Comparison of ENCODE assay signal across 14 mouse cellular contexts in the genomic region with DNA sequence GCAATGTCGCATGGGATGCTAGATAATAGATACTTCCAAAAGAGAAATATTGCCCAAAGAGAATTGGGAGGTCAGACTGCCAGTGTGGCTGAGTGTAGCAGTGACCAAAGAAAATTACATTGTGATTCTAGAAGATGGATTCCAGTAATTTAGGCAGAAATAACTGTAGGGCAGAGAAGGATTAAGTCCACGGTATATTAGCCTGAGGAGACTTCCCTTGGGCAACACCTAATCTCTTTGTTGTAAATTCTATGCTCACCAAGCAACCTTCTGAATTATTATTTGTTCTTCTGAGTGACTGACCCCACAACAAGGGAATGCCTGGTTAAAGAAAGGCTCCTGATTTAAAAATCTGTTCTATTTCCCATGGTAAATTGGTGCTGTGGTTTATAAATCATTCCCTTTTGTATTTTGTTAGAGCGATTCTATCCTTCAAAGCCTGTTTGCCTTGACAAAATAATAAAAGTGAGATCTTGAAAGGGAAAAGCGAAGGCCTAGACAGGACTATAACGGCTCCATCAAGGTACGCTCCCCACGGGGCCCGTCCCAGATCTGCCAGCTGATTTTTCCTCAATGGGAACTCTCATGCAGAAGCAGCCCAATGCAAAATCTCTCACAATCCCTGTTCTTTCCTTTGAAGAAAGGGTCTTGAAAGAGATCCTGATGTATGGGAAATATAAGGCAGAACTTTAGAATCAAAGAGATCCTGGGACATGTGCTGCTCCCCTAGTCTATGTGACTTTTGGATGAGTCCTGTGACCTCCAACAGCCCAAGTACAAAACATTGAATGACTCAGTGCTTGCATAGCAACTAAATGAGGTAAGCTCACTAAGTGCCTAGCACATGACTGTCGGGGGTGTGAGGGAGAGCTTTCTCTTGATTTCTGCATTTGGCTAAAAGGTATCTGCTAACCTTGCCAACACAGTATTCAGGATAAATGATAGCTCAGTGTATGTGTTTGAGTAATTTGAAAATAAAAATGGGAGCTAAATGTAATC.
A peak's percentile ranks its signal among the peaks of the same experiment; 100 is the strongest.
DNase-seq lines count a peak whose midpoint lies in the region; ATAC-seq and TF ChIP-seq lines count a peak whose summit lies in the region.
"Had no signal": no experiment of that assay in that cellular context is flagged by ENCODE, and none has a peak within 500 bp of the region (broad histone marks: within the 10 kb centered on the region; RNA-seq: fewer than 3 reads in every experiment).

No protein-coding gene starts in this region.

- H3K9me3 ChIP-seq in forebrain, embryonic 14.5 days (replicated peaks; ENCODE audit: control insufficient read depth, low read length) = no peaks in the 10 kb centered on the region; the same call in 1 of the 2 replicates
- no peaks in the 10 kb centered on the region for H3K9me3 ChIP-seq in forebrain, embryonic 13.5 days (replicated peaks)
- no peaks in the 10 kb centered on the region for H3K9me3 ChIP-seq in intestine, postnatal 0 days (ENCODE audit: control insufficient read depth)
- H3K9me3 ChIP-seq: neural tube, embryonic 13.5 days; stomach, embryonic 15.5 days had no signal

- peaks cover 10% of the 10 kb centered on the region for H3K4me1 ChIP-seq in forebrain, embryonic 14.5 days (ENCODE audit: control insufficient read depth, insufficient read depth, low read length)
- peaks cover 23% of the 10 kb centered on the region for H3K4me1 ChIP-seq in forebrain, embryonic 13.5 days
- H3K4me1 ChIP-seq in lung, adult 2 months (ENCODE audit: control insufficient read depth, insufficient read depth, low read length) = no peaks in the 10 kb centered on the region
- H3K4me1 ChIP-seq in intestine, postnatal 0 days (replicated peaks; ENCODE audit: control insufficient read depth, insufficient read depth, low read length) = no peaks in the 10 kb centered on the region
- H3K4me1 ChIP-seq: stomach, embryonic 15.5 days had no signal

- no peaks in the 10 kb centered on the region for H3K36me3 ChIP-seq in forebrain, embryonic 14.5 days (ENCODE audit: control insufficient read depth, insufficient read depth, low read length)
- no peaks in the 10 kb centered on the region for H3K36me3 ChIP-seq in forebrain, embryonic 13.5 days (ENCODE audit: poor library complexity, severe bottlenecking)
- H3K36me3 ChIP-seq in intestine, postnatal 0 days (ENCODE audit: control insufficient read depth, insufficient read depth) = no peaks in the 10 kb centered on the region
- H3K36me3 ChIP-seq: neural tube, embryonic 13.5 days; stomach, embryonic 15.5 days had no signal

- H3K4me2 ChIP-seq in forebrain, embryonic 14.5 days (ENCODE audit: low read length) = no peak overlapping the region
- no peak overlapping the region for H3K4me2 ChIP-seq in forebrain, embryonic 13.5 days
- H3K4me2 ChIP-seq in intestine, postnatal 0 days (replicated peaks; ENCODE audit: low read depth) = no peak overlapping the region
- H3K4me2 ChIP-seq: neural tube, embryonic 13.5 days; stomach, embryonic 15.5 days had no signal

- no peak for TF ChIP-seq CTCF in lung, adult 2 months (IDR thresholded peaks at IDR 0.05; ENCODE audit: insufficient read depth, low read length)
- no peak for TF ChIP-seq CTCF in intestine, postnatal 0 days (IDR thresholded peaks at IDR 0.05; ENCODE audit: low read depth)

- H3K4me3 ChIP-seq in forebrain, embryonic 14.5 days (ENCODE audit: low read depth, low read length) = no peak overlapping the region
- no peak overlapping the region for H3K4me3 ChIP-seq in forebrain, embryonic 13.5 days
- no peak overlapping the region for H3K4me3 ChIP-seq in lung, adult 2 months (replicated peaks; ENCODE audit: extremely low read depth, low read depth, low read length)
- H3K4me3 ChIP-seq in intestine, postnatal 0 days (ENCODE audit: low read depth, low read length) = no peak overlapping the region
- H3K4me3 ChIP-seq: neural tube, embryonic 13.5 days; stomach, embryonic 15.5 days had no signal

- no peaks in the 10 kb centered on the region for H3K27me3 ChIP-seq in forebrain, embryonic 14.5 days (replicated peaks; ENCODE audit: control insufficient read depth, insufficient read depth, low read length)
- H3K27me3 ChIP-seq in forebrain, embryonic 13.5 days = no peaks in the 10 kb centered on the region
- H3K27me3 ChIP-seq in intestine, postnatal 0 days (replicated peaks; ENCODE audit: control insufficient read depth, insufficient read depth, low read length) = no peaks in the 10 kb centered on the region
- H3K27me3 ChIP-seq: stomach, embryonic 15.5 days had no signal

- ATAC-seq in forebrain, embryonic 14.5 days = no peak; the same call in 1 of the 2 replicates
- ATAC-seq in forebrain, embryonic 13.5 days = no peak; the same call in 1 of the 2 replicates
- no peak for ATAC-seq in intestine, postnatal 0 days

- H3K9ac ChIP-seq in forebrain, embryonic 14.5 days (ENCODE audit: low read length) = no peak overlapping the region
- H3K9ac ChIP-seq in forebrain, embryonic 13.5 days = no peak overlapping the region
- H3K9ac ChIP-seq in intestine, postnatal 0 days (ENCODE audit: low read depth, low read length) = no peak overlapping the region
- H3K9ac ChIP-seq: neural tube, embryonic 13.5 days; stomach, embryonic 15.5 days had no signal

- peak; percentile 25 for DNase-seq in forebrain, embryonic 14.5 days (ENCODE audit: low spot score)
- DNase-seq in lung, postnatal 36 days = peak; percentile 0
- no peak for DNase-seq in lung, adult 2 months
- peak; percentile 13 for DNase-seq in adrenal gland, postnatal 10 days
- peak; percentile 13 to 36 for DNase-seq in heart, postnatal 10 days
- DNase-seq in left cerebral cortex, postnatal 14 days (ENCODE audit: low spot score in 2 of 2) = no peak
- DNase-seq: layer of hippocampus, postnatal 36 days; liver; lung, postnatal 10 days; right cerebral cortex, postnatal 25 days had no signal

- intact Hi-C loops in heart, postnatal 10 days (cut with DNase I) = no loop called here
- intact Hi-C loops in left cerebral cortex, postnatal 14 days (cut with DNase I) = no loop called here

- 22% methylated on average over 9 of the region's 9 CpGs for WGBS in forebrain, embryonic 14.5 days
- 28% methylated on average over 9 of the region's 9 CpGs for WGBS in forebrain, embryonic 13.5 days
- WGBS in lung, adult 2 months = 78% methylated on average over 9 of the region's 9 CpGs
- 63% methylated on average over 9 of the region's 9 CpGs for WGBS in intestine, postnatal 0 days

- no peak for TF ChIP-seq POLR2A in lung, adult 2 months (IDR thresholded peaks at IDR 0.05; ENCODE audit: borderline replicate concordance, extremely low read depth, low read depth, low read length)

- H3K27ac ChIP-seq in forebrain, embryonic 14.5 days (ENCODE audit: low read depth, low read length) = no peak overlapping the region
- H3K27ac ChIP-seq in forebrain, embryonic 13.5 days = no peak overlapping the region
- H3K27ac ChIP-seq in intestine, postnatal 0 days (ENCODE audit: low read depth, low read length) = no peak overlapping the region
- H3K27ac ChIP-seq: neural tube, embryonic 13.5 days; stomach, embryonic 15.5 days had no signal

Comparison
In these comparisons a context has a peak if more than half of its experiments do, and no peak if none do; other contexts are left out.
1. DNase-seq: peak in forebrain, embryonic 14.5 days (single experiment), lung, postnatal 36 days (single experiment), adrenal gland, postnatal 10 days (single experiment) and heart, postnatal 10 days (2 of 2); none in lung, adult 2 months (single experiment) and left cerebral cortex, postnatal 14 days (0 of 2).